Comparison of ENCODE assay signal across 23 mouse cellular contexts in genomic region chr19:17907579-17907978, GRCm38 (mm10).
A peak's percentile ranks its signal among the peaks of the same experiment; 100 is the strongest.
DNase-seq lines count a peak whose midpoint lies in the region; ATAC-seq lines count a peak whose summit lies in the region.
"Had no signal": no experiment of that assay in that cellular context is flagged by ENCODE, and none has a peak within 500 bp of the region (broad histone marks: within the 10 kb centered on the region; RNA-seq: fewer than 3 reads in every experiment).

No protein-coding gene starts in this region.

- WGBS in hindbrain, embryonic 13.5 days: 84% methylated on average over 1 of the region's 1 CpGs

- H3K27ac ChIP-seq in hindbrain, embryonic 13.5 days: no peak overlapping the region

- ATAC-seq in frontal cortex, adult (ENCODE audit: low TSS enrichment): peak; percentile 92
- ATAC-seq in hindbrain, embryonic 13.5 days (ENCODE audit: low FRiP score): no peak
- ATAC-seq: activated CD4-positive, CD25-positive, alpha-beta regulatory T cell, adult 4 months; CD4-positive, CD25-positive, alpha-beta regulatory T cell, adult 4 months; Patski had no signal

- H3K36me3 ChIP-seq in hindbrain, embryonic 13.5 days: no peaks in the 10 kb centered on the region
- H3K36me3 ChIP-seq: G1E had no signal

- no peaks in the 10 kb centered on the region for H3K27me3 ChIP-seq in hindbrain, embryonic 13.5 days
- H3K27me3 ChIP-seq: CH12.LX, Patski had no signal

- H3K9ac ChIP-seq in hindbrain, embryonic 13.5 days: no peak overlapping the region

- no peak for DNase-seq in frontal cortex, postnatal 14 days (ENCODE audit: low spot score in 2 of 2)
- DNase-seq in right cerebral cortex, adult 18-20 months: peak; percentile 5
- no peak for DNase-seq in right cerebral cortex, postnatal 36 days (ENCODE audit: low spot score in 2 of 2)
- peak; percentile 52 for DNase-seq in brain, adult 2 months (ENCODE audit: low read depth, low spot score)
- peak; percentile 50 for DNase-seq in telencephalon, adult 2 months (ENCODE audit: low read depth, low spot score)
- no peak for DNase-seq in ovary, postnatal 14 days (ENCODE audit: low spot score)
- DNase-seq: adrenal gland, adult 2 months; adrenal gland, adult 8-10 months; adrenal gland, postnatal 10 days; adrenal gland, postnatal 14 days; adrenal gland, postnatal 25 days; adrenal gland, postnatal 36 days; B cell, adult 2 months; cerebellum, adult 11 months; cerebellum, adult 11-12 months; cerebellum, adult 18-20 months had no signal

- H3K4me2 ChIP-seq in hindbrain, embryonic 13.5 days: no peak overlapping the region

- H3K4me3 ChIP-seq in hindbrain, embryonic 13.5 days: no peak overlapping the region

- H3K9me3 ChIP-seq in hindbrain, embryonic 13.5 days: no peaks in the 10 kb centered on the region
- H3K9me3 ChIP-seq: G1E had no signal

- no peaks in the 10 kb centered on the region for H3K4me1 ChIP-seq in hindbrain, embryonic 13.5 days (replicated peaks)

Comparison
In these comparisons a context has a peak if more than half of its experiments do, and no peak if none do; other contexts are left out.
1. DNase-seq: peak in right cerebral cortex, adult 18-20 months (single experiment), brain, adult 2 months (single experiment) and telencephalon, adult 2 months (single experiment); none in frontal cortex, postnatal 14 days (0 of 2), right cerebral cortex, postnatal 36 days (0 of 2) and ovary, postnatal 14 days (single experiment).